Mouse (Mus musculus): ENCODE results near the gene D430042O09Rik.

The D430042O09Rik gene

DNA sequence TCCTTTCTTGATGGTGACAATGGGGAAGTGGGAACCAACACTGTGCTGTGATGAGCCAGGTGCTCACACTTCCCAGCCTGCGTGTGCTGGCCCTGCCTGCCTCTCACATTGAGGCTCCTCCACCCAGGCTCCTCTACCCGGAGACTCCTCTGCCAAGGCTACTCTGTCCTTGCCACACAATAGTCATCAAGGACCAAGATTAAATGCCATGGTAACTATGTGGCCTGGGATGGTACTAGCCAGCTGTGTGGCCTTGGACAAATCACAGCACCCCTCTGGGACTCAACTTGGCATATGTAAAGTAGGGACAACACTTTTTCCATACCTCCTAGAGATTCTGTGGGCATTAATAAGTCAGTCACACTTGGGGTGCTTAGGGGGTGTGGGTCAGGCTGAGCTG is 192.2 kb downstream of the D430042O09Rik start:
- in situ Hi-C loops (cut with MboI; ENCODE audit: low pct_unique_long_range_greater_than_20kb in 1 of 2, low sequenced_read_pairs in 2 of 2, unreplicated experiment in 1 of 2) = no loop called here

DNA sequence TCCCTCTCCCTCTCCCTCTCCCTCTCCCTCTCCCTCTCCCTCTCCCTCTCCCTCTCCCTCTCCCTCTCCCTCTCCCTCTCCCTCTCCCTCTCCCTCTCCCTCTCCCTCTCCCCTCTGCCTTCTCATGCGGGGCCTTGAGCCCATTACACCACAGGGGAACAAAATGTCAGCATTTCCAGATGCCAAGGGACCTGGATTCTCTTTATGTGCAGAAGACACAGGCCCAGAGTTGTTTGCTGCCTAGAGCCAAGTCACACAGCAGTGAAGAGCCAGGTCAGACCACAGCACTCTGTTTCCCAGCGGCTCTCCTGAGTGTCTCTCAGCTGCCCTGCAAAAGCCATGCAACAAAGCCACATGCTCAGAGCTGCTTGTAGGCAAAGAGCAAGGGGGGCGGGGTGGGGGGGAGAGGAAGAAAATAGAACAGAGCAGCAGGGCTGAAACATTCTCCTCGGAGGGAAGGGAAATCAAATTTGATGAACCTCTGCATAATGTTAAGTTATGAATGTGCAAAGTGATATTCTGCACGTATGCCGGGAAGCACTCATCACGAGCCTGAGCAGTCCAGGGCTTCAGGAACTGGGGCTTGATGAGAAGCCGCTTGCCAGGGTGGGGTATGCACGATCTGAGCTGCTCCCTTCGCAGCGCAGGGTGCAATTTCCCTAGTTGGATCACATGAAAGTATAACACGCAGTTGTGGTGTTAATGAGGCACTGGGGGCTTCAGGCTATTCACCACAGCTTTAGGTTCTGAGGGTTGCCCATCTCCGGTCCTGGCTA is 192.9 kb downstream of the D430042O09Rik start:
- in situ Hi-C loops (cut with MboI; ENCODE audit: low pct_unique_long_range_greater_than_20kb in 1 of 2, low sequenced_read_pairs in 2 of 2, unreplicated experiment in 1 of 2) = no loop called here

DNA sequence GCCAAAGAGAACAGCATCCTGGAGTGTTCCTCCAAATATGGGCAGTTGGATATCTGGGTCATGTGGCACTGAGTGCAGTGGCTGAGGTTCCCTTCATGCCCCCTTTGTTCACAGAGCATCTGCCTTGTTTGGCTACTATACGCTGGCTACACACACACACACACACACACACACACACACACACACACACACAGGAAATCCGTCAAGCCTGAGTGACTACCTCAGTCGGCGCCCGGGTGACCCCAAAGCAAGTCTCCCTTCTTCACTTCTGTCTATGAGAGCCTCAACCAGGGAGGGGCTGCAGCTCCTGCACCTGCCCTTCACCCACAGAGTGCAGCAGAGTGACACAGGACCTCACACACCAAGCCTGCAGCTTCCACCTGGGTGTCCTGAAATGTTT is 213.1 kb downstream of the D430042O09Rik start:
- in situ Hi-C loops (cut with MboI; ENCODE audit: low pct_unique_long_range_greater_than_20kb in 1 of 2, low sequenced_read_pairs in 2 of 2, unreplicated experiment in 1 of 2) = no loop called here

DNA sequence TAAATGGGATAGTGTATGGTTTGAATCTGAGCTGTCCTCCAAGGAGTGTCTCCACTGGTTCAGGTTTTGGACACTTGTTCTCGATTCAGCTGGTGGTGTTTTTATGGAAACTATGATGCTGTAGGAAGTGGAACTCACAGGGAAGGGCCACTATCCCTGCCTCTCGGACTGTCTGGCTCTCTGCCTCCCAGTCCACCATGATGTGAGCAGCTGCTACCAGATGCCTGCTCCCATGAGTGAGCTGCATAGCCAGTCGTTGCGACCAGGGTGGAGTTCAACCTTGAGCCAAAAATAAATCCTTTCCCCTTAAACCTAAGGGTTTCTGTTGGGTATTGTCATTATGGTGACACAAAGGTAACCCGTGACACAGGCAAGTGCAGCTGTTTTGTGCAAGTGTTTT is 216.4 kb downstream of the D430042O09Rik start:
- in situ Hi-C loops (cut with MboI; ENCODE audit: low pct_unique_long_range_greater_than_20kb in 1 of 2, low sequenced_read_pairs in 2 of 2, unreplicated experiment in 1 of 2) = no loop called here
